Mouse (Mus musculus) ES-E14 (cell line): Measurements from ENCODE around the gene Retsat. TPM values are rescaled to one million over a fixed set of nuclear protein-coding genes. Genes with fewer than 3 reads are reported as not detected.

Experiments used
- DNase-seq: peaks from one replicate; pipeline ENCODE4 v3.0.0-alpha.2; 2013; ENCODE audit warnings: low read depth, low spot score
- H3K27ac ChIP-seq: 2 replicates; pipeline ENCODE4 v1.5.1; 2012; ENCODE audit warnings: low read depth, mild to moderate bottlenecking, low read length, moderate library complexity, mixed read lengths; ENCODE audit not compliant: poor library complexity, insufficient read depth, severe bottlenecking
- H3K36me3 ChIP-seq: 2 replicates; pipeline ENCODE4 v1.6.1; 2012; ENCODE audit warnings: mild to moderate bottlenecking, low read length, moderate library complexity, mixed read lengths; ENCODE audit not compliant: control insufficient read depth, poor library complexity, insufficient read depth, severe bottlenecking
- H3K4me1 ChIP-seq, 2 experiments: fragments of 150-350 bp in 1 of 2; sonication (generic) in 1 of 2; 2 replicates each; pipeline ENCODE4 v1.6.1; 2012; ENCODE audit warnings: low read length in 2 of 2, mild to moderate bottlenecking in 1 of 2, mixed read lengths in 1 of 2; ENCODE audit not compliant: control insufficient read depth in 2 of 2, insufficient read depth in 2 of 2, poor library complexity in 1 of 2
- H3K4me3 ChIP-seq, 2 experiments: fragments of 150-350 bp in 1 of 2; sonication (generic) in 1 of 2; 2 replicates each; pipeline ENCODE4 v1.5.1; 2012; ENCODE audit warnings: low read length in 2 of 2, low read depth in 1 of 2, mild to moderate bottlenecking in 1 of 2, mixed read lengths in 1 of 2; ENCODE audit not compliant: insufficient read depth in 1 of 2, poor library complexity in 1 of 2, severe bottlenecking in 1 of 2
- H3K9ac ChIP-seq: 2 replicates; pipeline ENCODE4 v1.6.1; 2012; ENCODE audit warnings: low read depth, mild to moderate bottlenecking, low read length, mixed read lengths; ENCODE audit not compliant: poor library complexity, insufficient read depth, severe bottlenecking
- H3K9me3 ChIP-seq: fragments of 150-350 bp; sonication (generic); 2 replicates; pipeline ENCODE4 v1.6.1; 2012; ENCODE audit warnings: low read depth, mild to moderate bottlenecking, low read length; ENCODE audit not compliant: control insufficient read depth, insufficient read depth
- CHD2 ChIP-seq: IDR thresholded peaks from 2 replicates; pipeline ENCODE4 v1.6.1; 2014; ENCODE audit warnings: mild to moderate bottlenecking, low read depth, low read length, inconsistent platforms
- HCFC1 ChIP-seq: IDR thresholded peaks from 2 replicates; pipeline ENCODE4 v1.6.1; 2012; ENCODE audit warnings: low read length, inconsistent platforms, borderline replicate concordance; ENCODE audit not compliant: insufficient read depth
- MAFK ChIP-seq: IDR thresholded peaks from 2 replicates; pipeline ENCODE4 v1.6.1; 2014; ENCODE audit warnings: mild to moderate bottlenecking, low read depth, low read length, inconsistent platforms; ENCODE audit not compliant: insufficient read depth
- ZC3H11A ChIP-seq: IDR thresholded peaks from 2 replicates; pipeline ENCODE4 v1.6.1; 2012; ENCODE audit warnings: low read depth, mild to moderate bottlenecking, inconsistent platforms, low read length, borderline replicate concordance
- ZNF384 ChIP-seq: IDR thresholded peaks from 2 replicates; pipeline ENCODE4 v1.6.1; 2012; ENCODE audit warnings: low read depth, low read length, inconsistent platforms
- in situ Hi-C, 2 experiments: fragments of 600-800 bp; cut with MboI; formaldehyde crosslinking; loops; one replicate each; pipeline ENCODE4 v1.15.1; 2025; ENCODE audit warnings: low sequenced_read_pairs in 2 of 2, inconsistent platforms in 1 of 2; ENCODE audit not compliant: unreplicated experiment in 2 of 2
- total RNA-seq: library from RNA; depleted of rRNA; stranded (reverse); fragments of 300-350 nt; gene quantifications from 2 replicates; pipeline ENCODE4 v1.2.3, GENCODE M21; 2012

Retsat gene
- total RNA-seq, 1 experiment: 20.2 TPM

GRCm38 (mm10) chr6:72593011-72593803 lies 5.1 kb upstream of the Retsat start:
- DNase-seq: no peak
- H3K27ac ChIP-seq: no peak overlapping the region
- no peak overlapping the region for H3K4me3 ChIP-seq
- no peak overlapping the region for H3K9ac ChIP-seq
- H3K36me3 ChIP-seq: no peaks in the 10 kb centered on the region
- in situ Hi-C loops: no loop called here
- H3K4me1 ChIP-seq: no peaks in the 10 kb centered on the region
- TF ChIP-seq ZC3H11A (no peak), MAFK (no peak), CHD2 (no peak), ZNF384 (no peak), HCFC1 (no peak)
- no peaks in the 10 kb centered on the region for H3K9me3 ChIP-seq

GRCm38 (mm10) chr6:72593914-72594313 lies 4.4 kb upstream of the Retsat start:
- Histone ChIP-seq H3K27ac (no peak overlapping the region), H3K9ac (no peak overlapping the region), H3K36me3 (no peaks in the 10 kb centered on the region), H3K4me1 (no peaks in the 10 kb centered on the region; a peak in 1 of 4 replicates), H3K9me3 (no peaks in the 10 kb centered on the region), H3K4me3 (no peak overlapping the region)
- in situ Hi-C loops: no loop called here
- DNase-seq: no peak
- TF ChIP-seq ZC3H11A (no peak), CHD2 (no peak), MAFK (no peak), ZNF384 (no peak), HCFC1 (no peak)

- no peak for TF ChIP-seq ZNF384
- no peak for TF ChIP-seq CHD2
- no peak for TF ChIP-seq HCFC1
- TF ChIP-seq MAFK: no peak
- TF ChIP-seq ZC3H11A: no peak
- H3K27ac ChIP-seq: no peak overlapping the region
- no peak for DNase-seq
- peak overlapping the region; percentile 36; the same call in 1 of the 2 replicates for H3K9ac ChIP-seq
- H3K4me3 ChIP-seq: peak overlapping the region; percentile 64 to 89; a peak in 3 of 4 replicates
- in situ Hi-C loops: no loop called here
- peaks cover 0 to 2% of the 10 kb centered on the region in 2 experiments; a peak in 1 of 4 replicates for H3K4me1 ChIP-seq
- no peaks in the 10 kb centered on the region for H3K9me3 ChIP-seq
- H3K36me3 ChIP-seq: no peaks in the 10 kb centered on the region
Observed at GRCm38 (mm10) chr6:72597083-72597874, 996 bp upstream of the Retsat start.

- in situ Hi-C loops: no loop called here
- Histone ChIP-seq H3K4me1 (peaks cover 0 to 2% of the 10 kb centered on the region in 2 experiments; a peak in 1 of 4 replicates), H3K27ac (no peak overlapping the region), H3K9ac (peak overlapping the region; percentile 81), H3K4me3 (peak overlapping the region; percentile 64 to 89), H3K9me3 (no peaks in the 10 kb centered on the region), H3K36me3 (no peaks in the 10 kb centered on the region)
- DNase-seq: no peak
- TF ChIP-seq ZNF384: no peak
- no peak for TF ChIP-seq CHD2
- TF ChIP-seq ZC3H11A: no peak
- no peak for TF ChIP-seq MAFK
- no peak for TF ChIP-seq HCFC1
Observed at GRCm38 (mm10) chr6:72598791-72599557, 699 bp downstream of the Retsat start.
